Mouse (Mus musculus): ENCODE measurements around the gene Dvl1.
A peak's percentile ranks its signal among the peaks of the same experiment; 100 is the strongest.

The Dvl1 gene

GRCm38 (mm10) chr4:155840076-155841002, 6.9 kb upstream of the Dvl1 start:
- DNase-seq (ENCODE audit: low read depth) = peak; percentile 40

GRCm38 (mm10) chr4:155841003-155841454, 6.2 kb upstream of the Dvl1 start:
- DNase-seq (ENCODE audit: low read depth) = peak; percentile 91

DNA sequence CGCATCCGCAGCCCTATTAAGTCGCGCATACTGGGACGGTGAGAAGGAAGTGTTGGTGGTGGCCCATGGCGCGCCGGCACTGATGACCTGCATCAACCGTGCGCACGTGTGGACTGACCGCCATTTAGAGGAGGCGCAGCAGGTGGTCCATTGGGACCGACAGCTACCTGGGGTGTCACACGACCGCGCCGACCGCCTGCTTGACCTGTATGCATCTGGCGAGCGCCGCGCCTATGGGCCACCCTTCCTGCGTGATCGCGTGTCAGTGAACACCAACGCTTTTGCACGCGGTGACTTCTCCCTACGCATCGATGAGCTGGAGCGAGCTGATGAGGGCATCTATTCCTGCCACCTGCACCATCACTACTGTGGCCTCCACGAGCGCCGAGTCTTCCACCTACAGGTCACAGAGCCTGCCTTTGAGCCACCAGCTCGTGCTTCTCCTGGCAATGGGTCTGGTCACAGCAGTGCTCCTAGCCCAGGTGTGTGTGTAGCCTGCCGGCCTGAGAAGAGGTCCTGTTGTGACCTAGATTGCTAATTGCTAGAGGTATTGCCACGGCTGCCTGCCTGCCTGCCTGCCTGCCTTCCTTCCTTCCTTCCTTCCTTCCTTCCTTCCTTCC, 5.4 kb upstream of the Dvl1 start:
- DNase-seq (ENCODE audit: low read depth) = no peak

DNA sequence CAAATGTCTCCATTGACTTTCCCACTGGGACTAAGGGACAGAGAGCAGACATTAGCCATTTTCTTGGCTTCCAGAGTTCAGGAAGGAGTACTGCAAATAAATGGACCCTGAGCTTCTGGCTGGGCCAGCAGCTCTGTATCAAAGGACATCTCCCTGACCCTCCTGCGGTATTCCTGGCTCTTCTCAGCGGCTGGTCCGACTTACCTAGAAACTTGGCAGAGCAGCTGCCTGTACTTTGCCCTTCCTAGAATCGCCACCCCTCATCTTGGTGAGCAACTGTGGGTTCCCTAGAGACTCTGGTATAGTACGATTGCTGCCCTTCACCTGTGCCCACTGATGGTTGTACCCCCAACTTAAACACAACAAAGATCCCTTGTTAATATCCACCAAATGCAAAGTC, 4.0 kb upstream of the Dvl1 start:
- no peak for DNase-seq (ENCODE audit: low read depth)

GRCm38 (mm10) chr4:155847591-155848352, 570 bp downstream of the Dvl1 start:
- peak; percentile 62 for DNase-seq (ENCODE audit: low read depth)

- no peak for DNase-seq (ENCODE audit: low read depth)
Measured at GRCm38 (mm10) chr4:155848434-155849095, 1.4 kb downstream of the Dvl1 start.

DNA sequence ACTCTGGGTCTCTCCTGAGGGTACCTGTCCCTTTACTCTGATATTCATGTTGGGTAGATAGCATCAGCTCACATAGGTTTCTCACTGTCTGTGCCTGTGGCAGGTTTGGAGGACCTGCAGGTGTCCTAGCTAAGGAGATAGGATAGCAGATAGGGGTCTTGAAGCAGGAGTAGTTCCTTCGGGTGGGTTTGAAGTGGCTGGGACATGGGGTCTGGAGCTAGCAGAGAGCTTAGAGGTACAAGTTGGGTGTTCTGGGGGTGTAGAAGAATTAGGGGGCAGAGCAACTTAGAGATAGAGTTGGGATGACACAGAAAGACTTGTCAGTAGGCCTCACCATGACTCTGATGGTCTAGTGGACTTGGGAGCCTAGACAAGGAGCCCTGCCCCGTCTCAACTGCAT, 2.2 kb downstream of the Dvl1 start:
- DNase-seq (ENCODE audit: low read depth) = no peak

DNA sequence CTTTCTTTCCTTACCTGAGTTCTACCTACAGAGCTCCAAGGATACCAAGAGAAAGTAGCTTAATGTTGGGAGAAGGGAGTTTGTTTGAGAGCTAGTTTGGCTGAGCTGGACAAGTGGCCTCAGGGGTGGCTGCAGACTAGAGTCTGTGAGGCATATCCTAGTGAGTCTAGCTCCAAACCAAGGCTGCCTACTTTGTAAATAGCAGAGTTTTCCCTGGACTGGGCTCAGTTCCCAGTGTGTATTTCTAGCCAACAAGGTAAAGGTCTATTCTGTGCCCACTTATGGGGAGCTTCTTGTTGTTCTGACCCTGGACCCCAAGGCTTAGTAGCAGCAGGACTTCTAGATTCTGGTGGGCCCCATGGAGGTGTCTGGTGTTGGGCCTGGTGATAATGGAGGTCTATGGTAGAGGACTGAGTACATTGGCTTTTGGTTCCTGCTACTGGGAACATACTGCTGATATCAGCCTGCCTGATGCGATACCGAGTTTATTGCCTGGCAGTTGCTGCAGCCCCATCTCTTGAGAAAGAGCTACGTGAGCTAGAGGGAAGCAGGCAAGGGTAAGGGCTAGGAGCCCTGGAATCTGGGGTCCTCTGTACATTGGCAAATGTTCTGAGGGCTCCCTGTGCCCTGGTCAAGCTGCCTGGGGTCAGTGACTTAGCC, 2.7 kb downstream of the Dvl1 start:
- no peak for DNase-seq (ENCODE audit: low read depth)

DNA sequence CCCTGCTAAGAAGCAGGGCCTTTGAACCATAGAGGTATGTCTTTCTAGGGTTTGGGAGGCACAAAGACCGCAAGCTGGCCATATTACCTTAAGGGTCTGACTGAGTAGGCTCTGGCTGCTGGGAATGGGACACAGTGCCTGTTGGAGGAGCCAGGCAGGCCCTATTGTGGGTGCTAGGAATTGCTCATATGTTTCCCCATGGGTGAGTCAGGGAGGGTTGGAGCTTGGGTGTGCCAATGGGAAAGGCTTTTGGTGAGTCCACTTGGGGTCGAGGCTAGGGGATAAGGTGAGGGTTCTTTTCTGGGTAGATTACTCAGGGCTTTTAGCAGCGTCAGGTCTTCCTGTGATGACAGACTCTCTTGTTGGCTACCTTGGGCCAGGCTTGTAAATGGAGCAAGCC, 4.2 kb downstream of the Dvl1 start:
- DNase-seq (ENCODE audit: low read depth) = no peak

GRCm38 (mm10) chr4:155851951-155852411, 4.8 kb downstream of the Dvl1 start:
- DNase-seq (ENCODE audit: low read depth) = no peak

- no peak for DNase-seq (ENCODE audit: low read depth)
Measured at GRCm38 (mm10) chr4:155853421-155853820, 6.2 kb downstream of the Dvl1 start.

- no peak for DNase-seq (ENCODE audit: low read depth)
Measured at GRCm38 (mm10) chr4:155854991-155855390, 7.8 kb downstream of the Dvl1 start.

DNA sequence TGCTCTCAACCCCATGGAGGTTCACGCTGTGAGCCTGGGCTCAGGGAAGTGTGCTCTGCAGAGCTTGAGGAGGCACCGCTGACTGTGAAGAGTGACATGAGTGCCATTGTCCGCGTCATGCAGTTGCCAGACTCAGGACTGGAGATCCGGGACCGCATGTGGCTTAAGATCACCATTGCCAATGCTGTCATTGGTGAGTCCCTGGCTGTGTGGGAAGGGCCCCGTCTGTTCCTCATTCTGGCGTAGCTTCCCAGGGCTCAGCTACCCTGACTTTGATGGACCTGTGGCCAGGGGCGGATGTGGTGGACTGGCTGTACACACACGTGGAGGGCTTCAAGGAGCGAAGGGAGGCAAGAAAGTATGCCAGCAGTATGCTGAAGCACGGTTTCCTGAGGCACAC, 8.9 kb downstream of the Dvl1 start:
- DNase-seq (ENCODE audit: low read depth) = no peak

- no peak for DNase-seq (ENCODE audit: low read depth)
Measured at GRCm38 (mm10) chr4:155856881-155857280, 9.7 kb downstream of the Dvl1 start.

DNA sequence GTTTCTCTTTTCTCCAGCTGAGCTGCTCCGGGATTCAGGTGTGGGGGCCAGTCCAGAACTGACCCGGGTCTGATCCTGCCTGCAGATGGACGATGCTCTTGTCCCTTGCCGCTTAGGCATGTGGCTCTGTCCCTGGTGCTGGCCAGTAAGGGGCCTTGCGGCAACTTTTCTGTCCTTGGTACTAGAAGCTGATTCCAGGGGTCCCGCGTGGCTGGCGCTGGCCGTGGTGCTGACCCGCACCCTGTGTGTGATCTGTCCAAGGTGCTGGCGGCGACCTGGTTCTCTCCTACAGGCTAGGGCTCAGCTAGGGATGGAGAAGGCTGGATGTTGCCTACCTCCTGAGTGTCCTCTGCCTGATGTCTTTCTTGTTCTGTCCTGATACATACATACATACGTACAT, 12.1 kb downstream of the Dvl1 start:
- DNase-seq (ENCODE audit: low read depth) = no peak

DNA sequence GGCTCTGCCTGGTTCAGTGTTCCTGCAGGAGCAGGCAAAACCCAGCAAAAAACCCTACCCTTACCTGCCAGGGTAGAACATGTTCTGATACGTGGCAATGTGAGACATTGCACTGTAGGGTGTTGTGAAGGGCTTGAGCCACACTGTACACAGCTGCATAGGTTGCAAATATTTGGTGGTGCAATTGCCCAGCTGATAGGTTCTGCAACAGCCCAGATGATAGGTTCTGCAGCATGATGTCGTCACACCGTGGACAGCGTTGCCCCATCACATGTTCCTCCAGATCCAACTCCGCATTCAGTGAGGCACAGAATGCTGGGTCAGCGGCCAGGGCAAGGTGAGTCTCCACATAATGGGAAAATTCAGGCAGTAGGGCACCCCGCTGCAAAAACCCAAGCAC, 14.6 kb downstream of the Dvl1 start:
- no peak for DNase-seq (ENCODE audit: low read depth)

DNA sequence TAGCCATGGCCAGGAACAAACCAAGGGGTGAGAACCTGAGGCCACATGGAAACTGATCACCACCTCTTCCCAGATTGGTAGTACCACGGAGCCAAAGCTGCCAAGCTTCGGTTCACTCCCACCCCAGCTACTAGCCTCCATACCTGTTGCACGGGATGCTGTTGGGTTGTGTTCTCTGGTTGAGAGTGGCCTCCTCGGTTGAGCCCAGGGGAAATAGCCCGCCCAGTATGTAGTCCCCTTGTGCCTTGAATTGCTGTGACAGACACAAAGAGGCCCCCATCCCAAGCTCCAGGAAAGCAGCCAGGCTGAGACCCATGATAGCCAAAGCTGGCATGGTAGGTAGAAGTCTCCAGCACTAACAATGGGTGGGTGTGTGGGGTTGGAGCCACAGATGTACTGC, 15.8 kb downstream of the Dvl1 start, which contains the start of gene Tas1r3:
Gene Tas1r3 (minus strand): TSS at position 362 of the 400 bp plus-strand sequence.
- no peak for DNase-seq (ENCODE audit: low read depth)

GRCm38 (mm10) chr4:155868614-155869298, 21.6 kb downstream of the Dvl1 start:
- DNase-seq (ENCODE audit: low read depth) = peak; percentile 40

- DNase-seq (ENCODE audit: low read depth) = peak; percentile 97
Measured at GRCm38 (mm10) chr4:155869317-155870033, 22.3 kb downstream of the Dvl1 start, which contains the start of the genes Cptp and Ints11. Gene Cptp (minus strand): TSS chr4:155869440. Gene Ints11 (plus strand): TSS chr4:155869546.

DNA sequence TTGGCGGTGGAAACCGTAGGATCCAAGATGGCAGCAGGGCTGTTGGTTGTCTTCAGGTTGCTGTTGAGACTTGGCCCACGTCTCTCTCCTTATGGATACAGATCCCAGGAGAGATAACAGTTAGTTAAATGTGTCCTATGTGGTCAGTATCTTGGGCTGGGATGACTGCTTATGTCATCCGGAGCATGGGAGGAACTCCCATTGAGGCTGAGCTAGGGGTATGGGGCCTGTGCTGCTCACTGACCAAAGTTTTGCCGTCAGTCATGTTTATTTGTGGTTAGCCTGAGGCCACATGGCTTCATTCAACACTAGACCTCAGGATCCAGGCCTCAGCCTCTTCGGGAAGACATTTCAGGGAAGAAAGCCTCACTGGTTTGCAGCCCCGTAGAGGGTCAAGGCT, 24.2 kb downstream of the Dvl1 start:
- DNase-seq (ENCODE audit: low read depth) = no peak

Data from induced T-regulatory cell, adult 2 months (primary cell).